Mouse (Mus musculus) forebrain, postnatal 0 days (tissue): ENCODE data around the gene Auh. TPM values are rescaled to one million over a fixed set of nuclear protein-coding genes. Genes with fewer than 3 reads are reported as not detected.

Source experiments
- ATAC-seq: fragments of 200-750 bp; cut with Nextera tagmentation; 2 replicates; pipeline ENCODE4 v1.8.0; 2017; ENCODE audit warnings: mild to moderate bottlenecking, moderate library complexity
- DNase-seq: peaks from one replicate; pipeline ENCODE4 v3.0.0-alpha.2; 2015
- H3K27ac ChIP-seq: fragments of 300-500 bp; sonication (generic); 2 replicates; pipeline ENCODE4 v1.5.1; 2014; ENCODE audit warnings: low read depth, mild to moderate bottlenecking, antibody characterized with exemption, low read length, moderate library complexity, mixed read lengths
- H3K27me3 ChIP-seq: fragments of 300-500 bp; sonication (generic); 2 replicates; pipeline ENCODE4 v1.6.1; 2014; ENCODE audit warnings: mild to moderate bottlenecking, low read length, mixed read lengths; ENCODE audit not compliant: insufficient read depth
- H3K36me3 ChIP-seq: fragments of 300-500 bp; sonication (generic); 2 replicates; pipeline ENCODE4 v1.6.1; 2014; ENCODE audit warnings: mild to moderate bottlenecking, moderate library complexity; ENCODE audit not compliant: insufficient read depth
- H3K4me1 ChIP-seq: fragments of 300-500 bp; sonication (generic); 2 replicates; pipeline ENCODE4 v1.6.1; 2014; ENCODE audit warnings: antibody characterized with exemption; ENCODE audit not compliant: insufficient read depth
- H3K4me2 ChIP-seq: fragments of 300-500 bp; sonication (generic); 2 replicates; pipeline ENCODE4 v1.6.1; 2014; ENCODE audit warnings: low read depth, mild to moderate bottlenecking, moderate library complexity
- H3K4me3 ChIP-seq: fragments of 300-500 bp; sonication (generic); 2 replicates; pipeline ENCODE4 v1.5.1; 2014; ENCODE audit warnings: low read depth, low read length, mixed read lengths
- H3K9ac ChIP-seq: fragments of 300-500 bp; sonication (generic); 2 replicates; pipeline ENCODE4 v1.6.1; 2014; ENCODE audit warnings: mild to moderate bottlenecking
- H3K9me3 ChIP-seq: fragments of 300-500 bp; sonication (generic); 2 replicates; pipeline ENCODE4 v1.6.1; 2016; ENCODE audit warnings: low read length
- CTCF ChIP-seq: sonication (generic); IDR thresholded peaks from 2 replicates; pipeline ENCODE4 v1.5.1; 2016; ENCODE audit warnings: antibody characterized with exemption, control low read depth, low read depth
- WGBS: fragments of 180-500 bp; shearing (Covaris S2); extraction: QIAGEN DNeasy Blood & Tissue Kit; methylation state at CpG from one replicate; pipeline ENCODE4 v1.1.7; 2014; 5-methylcytosine and 5-hydroxymethylcytosine counted together
- polyA plus RNA-seq: library from polyadenylated mRNA; unstranded; fragments of >200 nt; fragmentation: Nextera tagmentation; extraction: Ambion mirVana; gene quantifications from 2 replicates; pipeline ENCODE4 v1.2.1, GENCODE M21; 2015
- total RNA-seq: library from RNA; depleted of rRNA; stranded (reverse); fragments of >200 nt; gene quantifications from 2 replicates; pipeline ENCODE4 v1.2.3, GENCODE M21; 2014

The Auh gene
- total and polyA plus RNA-seq, 2 experiments from 2014 or later: 50.3 to 58.7 TPM

DNA sequence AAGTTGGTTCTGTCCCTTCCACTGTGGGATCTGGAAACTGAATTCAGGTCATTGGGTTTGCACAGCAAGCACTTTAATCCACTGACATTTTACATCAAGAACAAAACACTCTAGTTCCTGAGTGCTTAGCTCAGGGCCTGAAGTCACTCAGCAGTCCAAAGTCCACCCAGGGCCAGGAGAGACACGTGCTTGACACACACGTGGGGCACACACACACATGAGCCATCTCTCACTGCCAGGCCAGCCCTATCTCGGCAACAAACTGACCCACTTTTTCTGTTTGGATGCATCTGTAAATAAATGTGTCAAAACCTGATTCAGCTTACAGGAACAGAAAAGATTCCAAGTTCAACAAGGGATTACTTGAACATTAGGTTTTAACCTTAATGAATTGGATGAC, 45.2 kb upstream of the Auh start:
- DNase-seq: no peak
- Histone ChIP-seq H3K27ac (no peak overlapping the region), H3K4me3 (no peak overlapping the region), H3K4me1 (peaks cover 18% of the 10 kb centered on the region), H3K9me3 (no peaks in the 10 kb centered on the region), H3K36me3 (no peaks in the 10 kb centered on the region), H3K27me3 (no peaks in the 10 kb centered on the region), H3K9ac (no peak overlapping the region), H3K4me2 (no peak overlapping the region)
- no peak for TF ChIP-seq CTCF
- ATAC-seq: no peak
- 53% methylated on average over 3 of the region's 3 CpGs for WGBS

DNA sequence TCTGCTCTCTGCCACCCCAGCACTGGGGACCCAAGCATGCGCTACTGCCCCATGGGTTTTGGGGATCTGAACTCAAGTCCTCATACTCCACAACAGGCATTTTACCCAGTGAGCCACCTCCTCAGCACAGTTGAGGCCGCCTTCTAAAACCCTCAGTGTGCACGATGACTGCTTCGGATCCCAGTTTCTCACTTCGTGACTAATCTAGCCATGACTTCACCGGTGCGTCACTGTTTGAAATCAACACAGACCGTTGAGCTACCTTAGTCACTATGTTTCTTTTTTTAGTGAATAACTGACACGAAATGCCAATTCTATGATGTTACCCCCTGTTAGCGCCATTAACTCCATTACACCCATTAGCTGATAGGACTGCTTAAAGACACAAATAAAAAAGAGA, 43.9 kb upstream of the Auh start:
- no peak for TF ChIP-seq CTCF
- H3K4me2 ChIP-seq: no peak overlapping the region
- H3K27ac ChIP-seq: no peak overlapping the region
- no peaks in the 10 kb centered on the region for H3K9me3 ChIP-seq
- H3K4me1 ChIP-seq: peaks cover 18% of the 10 kb centered on the region
- H3K4me3 ChIP-seq: no peak overlapping the region
- WGBS: 85% methylated on average over 10 of the region's 10 CpGs
- H3K36me3 ChIP-seq: peaks cover 6% of the 10 kb centered on the region; the same call in 1 of the 2 replicates
- H3K9ac ChIP-seq: no peak overlapping the region
- ATAC-seq: no peak
- DNase-seq: no peak
- no peaks in the 10 kb centered on the region for H3K27me3 ChIP-seq

DNA sequence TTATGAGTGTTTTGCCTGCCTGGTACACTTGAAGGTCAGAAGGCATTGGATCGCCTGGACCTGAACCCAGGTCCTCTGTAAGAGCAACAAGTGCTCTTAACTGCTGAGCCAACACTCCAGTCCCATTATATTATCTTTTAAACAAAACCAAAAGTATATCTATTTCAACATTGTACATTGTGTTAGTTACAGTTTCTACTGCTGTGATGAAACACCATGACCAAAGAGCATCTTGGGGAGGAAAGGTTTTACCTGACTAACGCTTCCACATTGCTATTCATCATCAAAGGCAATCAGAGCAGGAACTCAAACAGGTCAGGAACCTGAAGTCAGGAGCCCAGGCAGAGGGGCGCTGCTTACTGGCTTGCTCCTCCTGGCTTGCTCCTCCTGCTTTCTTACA, 43.1 kb upstream of the Auh start:
- H3K9me3 ChIP-seq: no peaks in the 10 kb centered on the region
- peaks cover 15% of the 10 kb centered on the region for H3K4me1 ChIP-seq
- H3K27me3 ChIP-seq: no peaks in the 10 kb centered on the region
- H3K4me2 ChIP-seq: no peak overlapping the region
- 96% methylated on average over 3 of the region's 3 CpGs for WGBS
- H3K9ac ChIP-seq: no peak overlapping the region
- H3K36me3 ChIP-seq: peaks cover 12% of the 10 kb centered on the region
- H3K27ac ChIP-seq: no peak overlapping the region
- H3K4me3 ChIP-seq: no peak overlapping the region
- ATAC-seq (no peak), DNase-seq (no peak)
- no peak for TF ChIP-seq CTCF

DNA sequence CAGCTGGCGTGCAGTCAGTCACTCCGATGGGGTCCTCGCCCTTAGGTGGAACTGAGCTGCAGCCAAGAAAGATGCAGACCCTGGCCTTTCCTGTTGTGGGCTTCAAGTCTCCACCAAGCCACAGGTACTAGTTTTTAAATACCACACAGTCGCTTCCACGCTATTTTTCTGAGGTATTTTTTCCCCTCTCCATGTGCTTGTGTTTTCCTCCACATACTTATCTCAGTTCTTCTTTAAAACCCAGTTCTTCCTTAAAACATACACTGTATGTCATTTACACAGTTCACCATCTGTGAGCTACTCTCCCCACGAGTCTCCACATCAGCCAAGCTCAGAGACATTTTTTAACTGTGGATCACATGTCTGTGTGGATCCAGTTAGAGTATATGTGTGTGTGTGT, 41.4 kb upstream of the Auh start:
- Histone ChIP-seq H3K4me2 (no peak overlapping the region), H3K27ac (no peak overlapping the region), H3K4me3 (no peak overlapping the region), H3K9me3 (no peaks in the 10 kb centered on the region), H3K27me3 (no peaks in the 10 kb centered on the region), H3K9ac (no peak overlapping the region), H3K4me1 (no peaks in the 10 kb centered on the region), H3K36me3 (peaks cover 28% of the 10 kb centered on the region)
- ATAC-seq: no peak
- TF ChIP-seq CTCF: no peak
- 86% methylated on average over 6 of the region's 6 CpGs for WGBS
- DNase-seq: no peak

DNA sequence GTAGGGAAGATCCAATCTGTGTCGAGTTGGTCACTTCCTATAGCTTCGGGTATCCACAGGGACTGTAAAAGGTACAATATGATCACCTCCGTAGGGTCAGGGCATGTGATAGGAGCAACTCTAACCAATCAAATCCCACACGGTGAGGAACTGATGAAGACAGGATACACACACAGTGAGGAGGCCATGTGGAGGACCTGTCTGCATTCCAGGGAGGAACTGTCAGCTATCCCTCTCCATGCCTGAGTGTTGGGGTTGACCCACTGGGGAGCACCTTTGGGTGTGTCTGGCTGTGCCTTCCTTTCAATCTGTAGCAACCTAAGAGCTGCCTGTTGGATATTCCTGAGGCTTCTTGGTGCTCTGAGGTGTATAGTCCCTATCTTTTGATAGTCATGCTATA, 33.4 kb upstream of the Auh start:
- ATAC-seq: no peak
- no peak overlapping the region for H3K4me3 ChIP-seq
- H3K9me3 ChIP-seq: no peaks in the 10 kb centered on the region

DNA sequence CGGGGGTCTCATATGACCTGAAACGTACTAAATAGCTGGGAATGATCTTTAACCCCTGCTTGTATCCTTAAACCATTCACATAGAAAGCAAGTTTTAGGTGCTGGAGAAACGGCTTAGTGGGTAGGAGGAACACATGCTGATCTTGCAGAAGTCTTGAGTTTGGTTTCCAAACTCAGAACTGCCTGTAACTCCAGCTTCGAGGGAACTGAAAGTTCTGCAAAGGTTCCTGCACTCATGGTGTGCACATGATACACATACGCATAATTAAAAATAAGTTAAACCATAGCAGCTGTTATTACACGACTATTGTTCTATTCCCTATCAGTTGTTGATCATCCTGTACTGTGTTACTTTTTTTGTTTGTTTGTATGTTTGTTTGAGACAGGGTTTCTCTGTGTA, 32.9 kb upstream of the Auh start:
- Histone ChIP-seq H3K4me1 (no peaks in the 10 kb centered on the region), H3K27ac (no peak overlapping the region), H3K4me2 (no peak overlapping the region), H3K9me3 (no peaks in the 10 kb centered on the region), H3K27me3 (no peaks in the 10 kb centered on the region), H3K9ac (no peak overlapping the region), H3K36me3 (peaks cover 33% of the 10 kb centered on the region), H3K4me3 (no peak overlapping the region)
- DNase-seq (no peak), ATAC-seq (no peak)
- 87% methylated on average over 6 of the region's 6 CpGs for whole genome bisulfite sequencing
- TF ChIP-seq CTCF: no peak

More for the DNA sequence above, 33.4 kb upstream of the Auh start:
- no peak overlapping the region for H3K27ac ChIP-seq
- no peak for TF ChIP-seq CTCF
- no peak overlapping the region for H3K4me2 ChIP-seq
- H3K4me1 ChIP-seq: no peaks in the 10 kb centered on the region
- no peak for DNase-seq
- peaks cover 38% of the 10 kb centered on the region for H3K36me3 ChIP-seq
- H3K27me3 ChIP-seq: no peaks in the 10 kb centered on the region
- H3K9ac ChIP-seq: no peak overlapping the region
- 94% methylated on average over 4 of the region's 4 CpGs for WGBS

DNA sequence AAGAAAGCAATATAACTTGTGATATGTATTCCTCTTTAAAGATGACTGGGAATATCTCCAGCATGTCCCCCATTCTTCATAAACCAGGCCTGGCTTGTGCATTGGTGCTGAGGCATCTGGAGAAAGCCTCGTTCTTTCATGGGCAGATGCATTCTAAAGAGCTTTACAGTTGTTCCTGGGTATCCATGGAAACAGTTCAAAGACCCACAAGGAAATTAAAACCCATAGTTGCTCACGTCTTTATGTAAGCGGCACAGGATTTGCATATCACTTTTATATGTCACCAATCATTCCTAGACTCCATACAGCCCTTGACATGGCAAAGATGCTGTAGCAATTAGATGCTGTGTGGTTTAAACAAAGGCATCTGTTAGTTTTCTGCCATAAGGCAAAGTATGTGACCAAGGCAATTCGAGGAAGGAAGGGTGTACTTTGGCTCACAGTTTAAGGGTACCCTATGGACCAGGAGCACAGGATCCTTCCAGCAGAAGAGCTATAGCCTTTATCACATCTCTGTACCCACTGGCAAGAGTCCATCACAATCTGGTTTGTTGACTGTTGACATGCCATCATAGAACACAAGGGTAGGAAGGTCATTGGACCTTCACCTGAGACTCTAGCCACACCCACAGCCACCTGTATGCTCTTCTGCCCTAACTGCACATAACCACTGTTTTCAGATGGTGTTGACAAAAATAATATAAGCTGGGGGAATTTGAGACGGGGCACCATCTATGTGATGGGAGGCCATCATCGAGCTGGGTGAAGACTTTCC, 24.5 kb upstream of the Auh start:
- no peak overlapping the region for H3K4me3 ChIP-seq
- TF ChIP-seq CTCF: no peak
- no peak overlapping the region for H3K27ac ChIP-seq
- H3K27me3 ChIP-seq: no peaks in the 10 kb centered on the region
- ATAC-seq (peak; percentile 54; the same call in 1 of the 2 replicates), DNase-seq (peak; percentile 32)
- WGBS: 47% methylated on average over 6 of the region's 6 CpGs
- no peak overlapping the region for H3K9ac ChIP-seq
- no peaks in the 10 kb centered on the region for H3K9me3 ChIP-seq
- no peaks in the 10 kb centered on the region for H3K36me3 ChIP-seq
- H3K4me1 ChIP-seq: no peaks in the 10 kb centered on the region
- no peak overlapping the region for H3K4me2 ChIP-seq
